Mouse (Mus musculus) spleen, postnatal 36 days (tissue): Measurements from ENCODE around the gene Ccdc86.

ENCODE experiments used
- DNase-seq, 2 experiments: peaks; one replicate each; pipeline ENCODE4 v3.0.0; 2022; ENCODE audit warnings: low spot score in 2 of 2, mixed read lengths in 1 of 2

The Ccdc86 gene

GRCm38 (mm10) chr19:10952021-10952939, 3.2 kb upstream of the Ccdc86 start:
- DNase-seq = no peak

GRCm38 (mm10) chr19:10949558-10949957, 492 bp upstream of the Ccdc86 start:
- DNase-seq = no peak

- DNase-seq = no peak
Observed at GRCm38 (mm10) chr19:10948416-10948815, 650 bp downstream of the Ccdc86 start.

GRCm38 (mm10) chr19:10947219-10947618, 1.8 kb downstream of the Ccdc86 start:
- DNase-seq = no peak

- DNase-seq = no peak
Observed at GRCm38 (mm10) chr19:10946506-10946905, 2.6 kb downstream of the Ccdc86 start.

- DNase-seq = no peak
Observed at GRCm38 (mm10) chr19:10943955-10944354, 5.1 kb downstream of the Ccdc86 start.

- no peak for DNase-seq
Observed at GRCm38 (mm10) chr19:10940801-10941457, 8.1 kb downstream of the Ccdc86 start.

GRCm38 (mm10) chr19:10940097-10940800, 8.8 kb downstream of the Ccdc86 start:
- peak; percentile 33 to 41 for DNase-seq

- no peak for DNase-seq
Observed at GRCm38 (mm10) chr19:10938771-10939170, 10.3 kb downstream of the Ccdc86 start.

GRCm38 (mm10) chr19:10937110-10937563, 11.9 kb downstream of the Ccdc86 start, which contains the start of gene Ptgdr2:
Gene Ptgdr2 (plus strand): TSS chr19:10937160.
- DNase-seq = no peak

GRCm38 (mm10) chr19:10936077-10936476, 13.0 kb downstream of the Ccdc86 start:
- DNase-seq = no peak

GRCm38 (mm10) chr19:10935029-10935428, 14.0 kb downstream of the Ccdc86 start:
- DNase-seq = no peak

- DNase-seq = no peak
Observed at GRCm38 (mm10) chr19:10930641-10931040, 18.4 kb downstream of the Ccdc86 start.

- no peak for DNase-seq
Observed at GRCm38 (mm10) chr19:10926666-10927065, 22.4 kb downstream of the Ccdc86 start.

- DNase-seq = no peak
Observed at GRCm38 (mm10) chr19:10926123-10926621, 22.9 kb downstream of the Ccdc86 start.

- DNase-seq = no peak
Observed at GRCm38 (mm10) chr19:10924220-10924619, 24.8 kb downstream of the Ccdc86 start.

- DNase-seq = no peak
Observed at GRCm38 (mm10) chr19:10921058-10921457, 28.0 kb downstream of the Ccdc86 start.

- no peak for DNase-seq
Observed at GRCm38 (mm10) chr19:10920532-10920931, 28.5 kb downstream of the Ccdc86 start, which contains the start of gene Zp1. Gene Zp1 (minus strand): TSS chr19:10920632.

- no peak for DNase-seq
Observed at GRCm38 (mm10) chr19:10918321-10918991, 30.6 kb downstream of the Ccdc86 start.

GRCm38 (mm10) chr19:10916506-10916905, 32.6 kb downstream of the Ccdc86 start:
- no peak for DNase-seq

GRCm38 (mm10) chr19:10914870-10915269, 34.2 kb downstream of the Ccdc86 start:
- DNase-seq = no peak
